ENCODE assay signal across 12 mouse cellular contexts in genomic region chr16:57336770-57337423, GRCm38 (mm10). TPM values are rescaled to one million over a fixed set of nuclear protein-coding genes. Genes with fewer than 3 reads are reported as not detected.
DNase-seq lines count a peak whose midpoint lies in the region; ATAC-seq and TF ChIP-seq lines count a peak whose summit lies in the region.
"Had no signal": no experiment of that assay in that cellular context is flagged by ENCODE, and none has a peak within 500 bp of the region (broad histone marks: within the 10 kb centered on the region; RNA-seq: fewer than 3 reads in every experiment).

No protein-coding gene starts in this region.

- H3K4me2 ChIP-seq in hindbrain, postnatal 0 days (ENCODE audit: low read depth, low read length), result no peak overlapping the region
- H3K4me2 ChIP-seq: forebrain, embryonic 12.5 days; midbrain, embryonic 12.5 days had no signal

- no peak for TF ChIP-seq POLR2A in thymus, adult 2 months (IDR thresholded peaks at IDR 0.05; ENCODE audit: control insufficient read depth, extremely low read depth, insufficient read depth, low read length, poor library complexity)

- no peak overlapping the region for H3K9ac ChIP-seq in hindbrain, postnatal 0 days (replicated peaks; ENCODE audit: low read length)
- H3K9ac ChIP-seq: forebrain, embryonic 12.5 days; midbrain, embryonic 12.5 days had no signal

- ATAC-seq in hindbrain, postnatal 0 days, result no peak

- no peak overlapping the region for H3K4me3 ChIP-seq in thymus, adult 2 months (ENCODE audit: control insufficient read depth, insufficient read depth, low read length)
- H3K4me3 ChIP-seq in hindbrain, postnatal 0 days (ENCODE audit: low read length), result no peak overlapping the region
- H3K4me3 ChIP-seq: forebrain, embryonic 12.5 days; midbrain, embryonic 12.5 days had no signal

- no peak for TF ChIP-seq CTCF in thymus, adult 2 months (IDR thresholded peaks at IDR 0.05; ENCODE audit: borderline replicate concordance, control insufficient read depth, extremely low read depth, insufficient read depth, low read length, poor library complexity)
- no peak for TF ChIP-seq CTCF in hindbrain, postnatal 0 days (IDR thresholded peaks at IDR 0.05; ENCODE audit: low read depth)

- no peaks in the 10 kb centered on the region for H3K36me3 ChIP-seq in thymus, adult 2 months (ENCODE audit: control insufficient read depth, insufficient read depth, low read length)
- no peaks in the 10 kb centered on the region for H3K36me3 ChIP-seq in hindbrain, postnatal 0 days (ENCODE audit: insufficient read depth, low read length)
- H3K36me3 ChIP-seq: forebrain, embryonic 12.5 days; midbrain, embryonic 12.5 days had no signal

- WGBS in thymus, adult 2 months, result 12% methylated on average over 11 of the region's 11 CpGs
- WGBS in hindbrain, postnatal 0 days, result 78% methylated on average over 11 of the region's 11 CpGs

- H3K4me1 ChIP-seq in thymus, adult 2 months (replicated peaks; ENCODE audit: control insufficient read depth, insufficient read depth, low read length), result no peaks in the 10 kb centered on the region; the same call in 1 of the 2 replicates
- no peaks in the 10 kb centered on the region; the same call in 1 of the 2 replicates for H3K4me1 ChIP-seq in hindbrain, postnatal 0 days (ENCODE audit: insufficient read depth, low read length)
- H3K4me1 ChIP-seq: forebrain, embryonic 12.5 days; midbrain, embryonic 12.5 days had no signal

- H3K27ac ChIP-seq in thymus, adult 2 months (ENCODE audit: control insufficient read depth, insufficient read depth, low read length), result no peak overlapping the region
- no peak overlapping the region for H3K27ac ChIP-seq in hindbrain, postnatal 0 days
- H3K27ac ChIP-seq: forebrain, embryonic 12.5 days; midbrain, embryonic 12.5 days had no signal

- peak; percentile 52 for DNase-seq in adrenal gland, adult 2 months
- no peak for DNase-seq in adrenal gland, adult 8-10 months
- peak; percentile 13 for DNase-seq in thymus, adult 2 months
- no peak for DNase-seq in thymus, postnatal 10 days (ENCODE audit: low spot score in 2 of 2)
- peak; percentile 60 for DNase-seq in lung, postnatal 36 days
- peak; percentile 13 for DNase-seq in thymus, postnatal 25 days
- DNase-seq in hindbrain, postnatal 0 days (ENCODE audit: low spot score), result no peak
- no peak for DNase-seq in frontal cortex, postnatal 25 days (ENCODE audit: low spot score in 2 of 2)
- DNase-seq: cerebellum, postnatal 10 days; retina, postnatal 1 day had no signal

- H3K27me3 ChIP-seq in thymus, adult 2 months (ENCODE audit: control insufficient read depth, insufficient read depth, low read length), result no peaks in the 10 kb centered on the region
- no peaks in the 10 kb centered on the region for H3K27me3 ChIP-seq in hindbrain, postnatal 0 days (ENCODE audit: insufficient read depth, low read length)
- H3K27me3 ChIP-seq: forebrain, embryonic 12.5 days; midbrain, embryonic 12.5 days had no signal

- H3K9me3 ChIP-seq in hindbrain, postnatal 0 days (ENCODE audit: low read length), result no peaks in the 10 kb centered on the region
- H3K9me3 ChIP-seq: forebrain, embryonic 12.5 days; midbrain, embryonic 12.5 days had no signal

RNA-seq across cellular contexts. Expression of gene Filip1l, which starts 16.0 kb away (rescaled TPM):
- total RNA-seq in adrenal gland, adult 2 months (2021), result 10 to 100 TPM; 23.0 to 23.1 TPM
- 0.90 and 0.99 TPM in 2 replicates for polyA plus RNA-seq in adrenal gland, adult 2 months (2012; rRNA removed)
- 10 to 100 TPM; 15.2 to 32.3 (median 24.5) TPM for total RNA-seq in adrenal gland, adult 8-10 months (2022)
- 4.3 and 4.5 TPM in 2 replicates for polyA plus RNA-seq in thymus, adult 2 months (2012; rRNA removed)
- total RNA-seq in hindbrain, postnatal 0 days (2014; rRNA removed), result 0.86 and 1.0 TPM in 2 replicates
- 1.8 and 2.1 TPM in 2 replicates for polyA plus RNA-seq in hindbrain, postnatal 0 days (2015; fragmentation: Nextera tagmentation; extraction: Ambion mirVana)

RNA-seq across cellular contexts. Expression of gene Tmem30c, which starts 44.2 kb away (rescaled TPM):
- not detected for total RNA-seq in adrenal gland, adult 2 months (2021)
- not detected in 2 replicates for polyA plus RNA-seq in adrenal gland, adult 2 months (2012; rRNA removed)
- under 1 TPM in 1 of 4 experiments, not detected in 3; 0.12 TPM for total RNA-seq in adrenal gland, adult 8-10 months (2022)
- not detected in 2 replicates for polyA plus RNA-seq in thymus, adult 2 months (2012; rRNA removed)
- total RNA-seq in hindbrain, postnatal 0 days (2014; rRNA removed), result 0.73 TPM in 1 of 2 replicates, not detected in the other
- polyA plus RNA-seq in hindbrain, postnatal 0 days (2015; fragmentation: Nextera tagmentation; extraction: Ambion mirVana), result 0.14 and 0.24 TPM in 2 replicates

Comparison
In these comparisons a context has a peak if more than half of its experiments do, and no peak if none do; other contexts are left out.
1. DNase-seq: peak in adrenal gland, adult 2 months (single experiment), thymus, adult 2 months (single experiment), lung, postnatal 36 days (single experiment) and thymus, postnatal 25 days (single experiment); none in adrenal gland, adult 8-10 months (single experiment), thymus, postnatal 10 days (0 of 2), hindbrain, postnatal 0 days (single experiment) and frontal cortex, postnatal 25 days (0 of 2).